Mouse (Mus musculus) liver, embryonic 14.5 days (tissue): Measurements from ENCODE around the gene Dpp3.

Source experiments
- CTCF ChIP-seq: IDR thresholded peaks from 2 replicates; pipeline ENCODE4 v1.5.1; 2016; ENCODE audit warnings: antibody characterized with exemption, low read depth, control low read depth
- EP300 ChIP-seq: IDR thresholded peaks from 2 replicates; pipeline ENCODE4 v1.6.1; 2016; ENCODE audit warnings: antibody characterized with exemption, low read depth

DNA sequence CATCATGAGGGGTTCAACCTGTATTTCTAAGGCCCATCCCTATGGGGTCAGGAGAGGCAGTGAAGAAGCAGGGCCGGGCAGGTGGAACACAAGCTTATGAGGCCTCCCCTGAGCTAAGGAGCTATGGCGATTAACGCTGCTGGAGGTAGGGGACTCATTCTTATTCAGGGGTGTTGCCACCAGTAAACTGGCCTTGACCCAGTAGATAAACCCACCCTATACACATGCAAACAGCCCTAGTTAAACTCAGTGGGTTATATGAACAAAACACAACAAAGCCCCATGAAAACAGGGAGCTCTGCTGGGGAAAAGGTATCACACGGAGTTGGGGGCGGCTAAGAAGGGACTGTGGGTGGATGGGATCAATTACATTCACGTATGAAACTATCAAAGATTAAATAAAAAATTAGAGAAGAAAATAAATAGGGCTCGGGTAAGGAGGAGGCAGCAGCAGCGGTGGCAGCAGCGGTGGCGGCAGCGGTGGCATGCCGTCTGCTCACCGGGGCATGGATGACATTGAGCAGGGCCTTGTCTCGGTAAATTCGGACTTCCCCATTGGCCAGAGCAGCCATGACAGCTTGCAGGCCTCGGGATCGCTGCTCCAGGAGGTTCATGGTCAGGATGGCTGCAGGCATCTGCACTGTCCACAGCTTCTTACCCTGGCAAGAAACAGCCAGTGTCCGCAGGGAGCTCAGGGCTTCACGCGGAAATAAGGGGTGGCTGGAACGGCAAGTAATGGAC is 31.1 kb downstream of the Dpp3 start:
- no peak for TF ChIP-seq EP300
- no peak for TF ChIP-seq CTCF
